Mouse (Mus musculus) mesoderm, embryonic 11.5 days (tissue): ENCODE data around the gene Abhd13.

Experiments used
- DNase-seq: peaks from one replicate; pipeline ENCODE4 v3.0.0-alpha.2; 2012; ENCODE audit warnings: low read depth, low spot score

Abhd13 gene

GRCm38 (mm10) chr8:10016252-10016651, 38.7 kb downstream of the Abhd13 start:
- no peak for DNase-seq

- DNase-seq: no peak
Measured at GRCm38 (mm10) chr8:10017231-10017630, 39.7 kb downstream of the Abhd13 start.

GRCm38 (mm10) chr8:10030320-10031060, 53.0 kb downstream of the Abhd13 start:
- DNase-seq: no peak

- no peak for DNase-seq
Measured at GRCm38 (mm10) chr8:10031177-10031576, 53.7 kb downstream of the Abhd13 start.

- DNase-seq: no peak
Measured at GRCm38 (mm10) chr8:10040866-10041265, 63.4 kb downstream of the Abhd13 start.
